Mouse (Mus musculus) intestine, postnatal 0 days (tissue): ENCODE measurements around the gene Olfr1179. TPM values are rescaled to one million over a fixed set of nuclear protein-coding genes. Genes with fewer than 3 reads are reported as not detected.
"Not testable (repeated sequence)": the region's sequence is repeated elsewhere in the genome, so short reads cannot be mapped to it uniquely, and the experiment has no call there.

Experiments used
- ATAC-seq: fragments of 200-750 bp; cut with Nextera tagmentation; 2 replicates; pipeline ENCODE4 v1.8.0; 2017; ENCODE audit warnings: mild to moderate bottlenecking, moderate TSS enrichment, moderate library complexity
- H3K27ac ChIP-seq: fragments of 300-500 bp; sonication (generic); 2 replicates; pipeline ENCODE4 v1.5.1; 2014; ENCODE audit warnings: mild to moderate bottlenecking, low read depth, low read length, moderate library complexity
- H3K27me3 ChIP-seq: fragments of 300-500 bp; sonication (generic); replicated peaks from 2 replicates; pipeline ENCODE4 v1.6.1; 2014; ENCODE audit warnings: low read length, mixed read lengths; ENCODE audit not compliant: control insufficient read depth, insufficient read depth
- H3K36me3 ChIP-seq: fragments of 300-500 bp; sonication (generic); 2 replicates; pipeline ENCODE4 v1.6.1; 2014; ENCODE audit warnings: mild to moderate bottlenecking, moderate library complexity; ENCODE audit not compliant: control insufficient read depth, insufficient read depth
- H3K4me1 ChIP-seq: fragments of 300-500 bp; sonication (generic); replicated peaks from 2 replicates; pipeline ENCODE4 v1.6.1; 2014; ENCODE audit warnings: antibody characterized with exemption, low read length, mixed read lengths; ENCODE audit not compliant: control insufficient read depth, insufficient read depth
- H3K4me2 ChIP-seq: fragments of 300-500 bp; sonication (generic); replicated peaks from 2 replicates; pipeline ENCODE4 v1.6.1; 2014; ENCODE audit warnings: low read depth, mild to moderate bottlenecking, moderate library complexity
- H3K4me3 ChIP-seq: fragments of 300-500 bp; sonication (generic); 2 replicates; pipeline ENCODE4 v1.5.1; 2014; ENCODE audit warnings: low read depth, low read length
- H3K9ac ChIP-seq: fragments of 300-500 bp; sonication (generic); 2 replicates; pipeline ENCODE4 v1.6.1; 2014; ENCODE audit warnings: mild to moderate bottlenecking, low read depth, low read length
- H3K9me3 ChIP-seq: fragments of 300-500 bp; sonication (generic); 2 replicates; pipeline ENCODE4 v1.6.1; 2016; ENCODE audit warnings: mixed run types; ENCODE audit not compliant: control insufficient read depth
- CTCF ChIP-seq: sonication (generic); IDR thresholded peaks from 2 replicates; pipeline ENCODE4 v1.5.1; 2016; ENCODE audit warnings: low read depth, mild to moderate bottlenecking, control low read depth, antibody characterized with exemption, moderate library complexity
- WGBS: fragments of 180-500 bp; shearing (Covaris S2); extraction: QIAGEN DNeasy Blood & Tissue Kit; methylation state at CpG from one replicate; pipeline ENCODE4 v1.1.7; 2014; 5-methylcytosine and 5-hydroxymethylcytosine counted together
- polyA plus RNA-seq: library from polyadenylated mRNA; unstranded; fragments of >200 nt; fragmentation: Nextera tagmentation; extraction: Ambion mirVana; gene quantifications from 2 replicates; pipeline ENCODE4 v1.2.1, GENCODE M21; 2015

The Olfr1179 gene
- polyA plus RNA-seq: not detected in 2 replicates

GRCm38 (mm10) chr2:88406353-88406752 is at the start of gene Olfr1179:
TSS of gene Olfr1179 (minus strand) at chr2:88406453.
- H3K4me1 ChIP-seq: no peaks in the 10 kb centered on the region
- no peak within 1 kb of the TSS for H3K4me3 ChIP-seq
- no peak within 1 kb of the TSS for H3K27ac ChIP-seq

GRCm38 (mm10) chr2:88454567-88454966 is 48.3 kb upstream of the Olfr1179 start, which contains the start of gene Olfr1183:
TSS of gene Olfr1183 (plus strand) at chr2:88454867.
- not testable (repeated sequence) for H3K36me3 ChIP-seq

More at GRCm38 (mm10) chr2:88406353-88406752, at the start of gene Olfr1179:
- Histone ChIP-seq H3K9ac (no peak within 1 kb of the TSS), H3K9me3 (no peaks in the 10 kb centered on the region), H3K4me2 (no peak within 1 kb of the TSS), H3K27me3 (no peaks in the 10 kb centered on the region), H3K36me3 (no peaks in the 10 kb centered on the region)
- 81% methylated on average over 3 of the region's 3 CpGs for WGBS
- no peak for TF ChIP-seq CTCF
- ATAC-seq: no peak

GRCm38 (mm10) chr2:88449031-88449430 is 42.8 kb upstream of the Olfr1179 start, which contains the start of gene Gm13757:
TSS of gene Gm13757 (minus strand) at chr2:88449131.
- ATAC-seq: no peak
- no peak within 1 kb of the TSS for H3K9ac ChIP-seq
- no peak for TF ChIP-seq CTCF
- no peaks in the 10 kb centered on the region for H3K36me3 ChIP-seq
- H3K27me3 ChIP-seq: no peaks in the 10 kb centered on the region
- WGBS: 86% methylated on average over 1 of the region's 1 CpGs
- no peak within 1 kb of the TSS for H3K27ac ChIP-seq
- no peaks in the 10 kb centered on the region for H3K9me3 ChIP-seq
- H3K4me1 ChIP-seq: no peaks in the 10 kb centered on the region
- H3K4me2 ChIP-seq: no peak within 1 kb of the TSS
- no peak within 1 kb of the TSS for H3K4me3 ChIP-seq

More at GRCm38 (mm10) chr2:88454567-88454966, 48.3 kb upstream of the Olfr1179 start, which contains the start of gene Olfr1183:
- not testable (repeated sequence) for H3K9ac ChIP-seq, H3K27me3 ChIP-seq, H3K4me2 ChIP-seq, ATAC-seq, H3K9me3 ChIP-seq, H3K4me3 ChIP-seq, H3K27ac ChIP-seq, H3K4me1 ChIP-seq
- 75% methylated on average over 1 of the region's 1 CpGs for WGBS

GRCm38 (mm10) chr2:88426071-88426470 is 19.8 kb upstream of the Olfr1179 start, which contains the start of gene Olfr1181:
TSS of gene Olfr1181 (minus strand) at chr2:88426171.
- H3K27ac ChIP-seq: no peak within 1 kb of the TSS
- H3K27me3 ChIP-seq: no peaks in the 10 kb centered on the region
- H3K9me3 ChIP-seq: no peaks in the 10 kb centered on the region
- no peak within 1 kb of the TSS for H3K4me3 ChIP-seq
- 71% methylated on average over 1 of the region's 1 CpGs for WGBS
- ATAC-seq: no peak
- no peaks in the 10 kb centered on the region for H3K36me3 ChIP-seq
- no peaks in the 10 kb centered on the region for H3K4me1 ChIP-seq
- H3K4me2 ChIP-seq: no peak within 1 kb of the TSS
- TF ChIP-seq CTCF: no peak
- no peak within 1 kb of the TSS for H3K9ac ChIP-seq

GRCm38 (mm10) chr2:88419051-88419450 is 12.8 kb upstream of the Olfr1179 start, which contains the start of gene Olfr1180:
TSS of gene Olfr1180 (minus strand) at chr2:88419151.
- Histone ChIP-seq H3K4me1 (no peaks in the 10 kb centered on the region), H3K9ac (no peak within 1 kb of the TSS), H3K4me2 (no peak within 1 kb of the TSS), H3K4me3 (no peak within 1 kb of the TSS), H3K27ac (no peak within 1 kb of the TSS), H3K36me3 (no peaks in the 10 kb centered on the region), H3K27me3 (no peaks in the 10 kb centered on the region), H3K9me3 (no peaks in the 10 kb centered on the region)
- TF ChIP-seq CTCF: no peak
- 63% methylated on average over 2 of the region's 2 CpGs for WGBS
- ATAC-seq: no peak

- Histone ChIP-seq H3K4me3 (no peak within 1 kb of the TSS), H3K4me1 (no peaks in the 10 kb centered on the region), H3K4me2 (no peak within 1 kb of the TSS), H3K27ac (no peak within 1 kb of the TSS), H3K9me3 (no peaks in the 10 kb centered on the region), H3K27me3 (no peaks in the 10 kb centered on the region), H3K9ac (no peak within 1 kb of the TSS), H3K36me3 (no peaks in the 10 kb centered on the region)
- 91% methylated on average over 1 of the region's 1 CpGs for WGBS
- TF ChIP-seq CTCF: no peak
- ATAC-seq: no peak
Measured at GRCm38 (mm10) chr2:88386762-88387161, 19.5 kb downstream of the Olfr1179 start, which contains the start of gene Olfr1178. TSS of gene Olfr1178 (plus strand) at chr2:88387062.
